Mouse (Mus musculus) lung, embryonic 16.5 days (tissue): ENCODE results near the gene Capn12. TPM values are rescaled to one million over a fixed set of nuclear protein-coding genes. Genes with fewer than 3 reads are reported as not detected.

Source experiments
- ATAC-seq: fragments of 200-750 bp; cut with Nextera tagmentation; 2 replicates; pipeline ENCODE4 v1.8.0; 2017; ENCODE audit warnings: low read depth, mild to moderate bottlenecking, moderate library complexity
- H3K27ac ChIP-seq: fragments of 300-500 bp; sonication (generic); 2 replicates; pipeline ENCODE4 v1.5.1; 2014; ENCODE audit warnings: mild to moderate bottlenecking, control low read depth, low read length
- H3K27me3 ChIP-seq: fragments of 300-500 bp; sonication (generic); 2 replicates; pipeline ENCODE4 v1.6.1; 2014; ENCODE audit warnings: low read depth, low read length, mixed read lengths; ENCODE audit not compliant: control insufficient read depth, insufficient read depth
- H3K36me3 ChIP-seq: fragments of 300-500 bp; sonication (generic); 2 replicates; pipeline ENCODE4 v1.6.1; 2014; ENCODE audit warnings: low read length; ENCODE audit not compliant: control insufficient read depth, insufficient read depth
- H3K4me1 ChIP-seq: fragments of 300-500 bp; sonication (generic); replicated peaks from 2 replicates; pipeline ENCODE4 v1.6.1; 2014; ENCODE audit warnings: low read length, mixed read lengths; ENCODE audit not compliant: control insufficient read depth, insufficient read depth
- H3K4me2 ChIP-seq: fragments of 300-500 bp; sonication (generic); 2 replicates; pipeline ENCODE4 v1.6.1; 2014; ENCODE audit warnings: low read depth, low read length, control low read depth
- H3K4me3 ChIP-seq: fragments of 300-500 bp; sonication (generic); 2 replicates; pipeline ENCODE4 v1.5.1; 2014; ENCODE audit warnings: mild to moderate bottlenecking, low read length, control low read depth
- H3K9ac ChIP-seq: fragments of 300-500 bp; sonication (generic); 2 replicates; pipeline ENCODE4 v1.6.1; 2014; ENCODE audit warnings: low read length, control low read depth
- H3K9me3 ChIP-seq: fragments of 300-500 bp; sonication (generic); 2 replicates; pipeline ENCODE4 v1.6.1; 2016; ENCODE audit warnings: low read length; ENCODE audit not compliant: control insufficient read depth
- WGBS: fragments of 180-500 bp; shearing (Covaris S2); extraction: QIAGEN DNeasy Blood & Tissue Kit; methylation state at CpG from one replicate; pipeline ENCODE4 v1.1.7; 2014; 5-methylcytosine and 5-hydroxymethylcytosine counted together
- polyA plus RNA-seq: library from polyadenylated mRNA; unstranded; fragments of >200 nt; fragmentation: Nextera tagmentation; extraction: Ambion mirVana; gene quantifications from 2 replicates; pipeline ENCODE4 v1.2.1, GENCODE M21; 2015

Gene Capn12
- polyA plus RNA-seq, 1 experiment from 2014 or later, result 0.49 TPM

- Histone ChIP-seq H3K27ac (no peak overlapping the region), H3K27me3 (no peaks in the 10 kb centered on the region), H3K4me3 (no peak overlapping the region), H3K9me3 (no peaks in the 10 kb centered on the region), H3K36me3 (peaks cover 73% of the 10 kb centered on the region), H3K9ac (no peak overlapping the region), H3K4me1 (no peaks in the 10 kb centered on the region; the same call in 1 of the 2 replicates), H3K4me2 (no peak overlapping the region)
- 95% methylated on average over 5 of the region's 5 CpGs for WGBS
- ATAC-seq, result no peak
Observed at GRCm38 (mm10) chr7:28907195-28907594, 26.0 kb downstream of the Capn12 start.

GRCm38 (mm10) chr7:28911632-28912031 lies 30.4 kb downstream of the Capn12 start:
- no peak overlapping the region for H3K9ac ChIP-seq
- peak overlapping the region; percentile 81 for H3K27ac ChIP-seq
- peak; percentile 89 for ATAC-seq
- H3K4me2 ChIP-seq, result no peak overlapping the region
- H3K9me3 ChIP-seq, result no peaks in the 10 kb centered on the region
- no peaks in the 10 kb centered on the region for H3K27me3 ChIP-seq
- 55% methylated on average over 4 of the region's 4 CpGs for WGBS
- no peak overlapping the region for H3K4me3 ChIP-seq
- H3K4me1 ChIP-seq, result peaks cover 2% of the 10 kb centered on the region; the same call in 1 of the 2 replicates
- H3K36me3 ChIP-seq, result peaks cover 75% of the 10 kb centered on the region

DNA sequence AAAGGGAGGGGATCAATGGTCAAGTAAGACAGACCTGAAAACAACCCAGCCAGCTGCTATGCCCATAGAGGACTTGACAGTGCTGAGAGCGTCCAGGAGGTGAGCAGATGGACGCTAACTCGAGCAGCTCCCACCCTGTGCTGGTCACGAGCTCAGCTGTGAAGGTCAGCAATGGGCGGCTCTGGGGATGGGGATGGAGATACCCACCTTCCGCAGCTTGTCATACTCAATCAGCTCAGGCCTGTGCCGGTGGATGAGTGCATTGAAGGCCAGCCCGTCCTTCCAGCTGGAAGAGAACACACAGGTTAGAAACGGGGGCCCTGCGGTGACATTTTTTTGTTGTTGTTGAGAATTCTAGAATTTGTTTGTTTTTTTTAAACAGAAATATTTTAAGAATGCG lies 31.9 kb downstream of the Capn12 start:
- WGBS, result 72% methylated on average over 11 of the region's 11 CpGs
- Histone ChIP-seq H3K4me1 (peaks cover 14% of the 10 kb centered on the region), H3K9ac (no peak overlapping the region), H3K9me3 (no peaks in the 10 kb centered on the region), H3K27ac (no peak overlapping the region), H3K27me3 (no peaks in the 10 kb centered on the region), H3K4me3 (no peak overlapping the region), H3K36me3 (peaks cover 66% of the 10 kb centered on the region), H3K4me2 (no peak overlapping the region)
- ATAC-seq, result no peak

GRCm38 (mm10) chr7:28916491-28916890 lies 35.3 kb downstream of the Capn12 start:
- Histone ChIP-seq H3K27me3 (no peaks in the 10 kb centered on the region; the same call in 1 of the 2 replicates), H3K9ac (no peak overlapping the region), H3K4me1 (peaks cover 38% of the 10 kb centered on the region), H3K4me2 (no peak overlapping the region), H3K36me3 (peaks cover 47% of the 10 kb centered on the region), H3K27ac (no peak overlapping the region), H3K9me3 (no peaks in the 10 kb centered on the region), H3K4me3 (no peak overlapping the region)
- no peak for ATAC-seq

DNA sequence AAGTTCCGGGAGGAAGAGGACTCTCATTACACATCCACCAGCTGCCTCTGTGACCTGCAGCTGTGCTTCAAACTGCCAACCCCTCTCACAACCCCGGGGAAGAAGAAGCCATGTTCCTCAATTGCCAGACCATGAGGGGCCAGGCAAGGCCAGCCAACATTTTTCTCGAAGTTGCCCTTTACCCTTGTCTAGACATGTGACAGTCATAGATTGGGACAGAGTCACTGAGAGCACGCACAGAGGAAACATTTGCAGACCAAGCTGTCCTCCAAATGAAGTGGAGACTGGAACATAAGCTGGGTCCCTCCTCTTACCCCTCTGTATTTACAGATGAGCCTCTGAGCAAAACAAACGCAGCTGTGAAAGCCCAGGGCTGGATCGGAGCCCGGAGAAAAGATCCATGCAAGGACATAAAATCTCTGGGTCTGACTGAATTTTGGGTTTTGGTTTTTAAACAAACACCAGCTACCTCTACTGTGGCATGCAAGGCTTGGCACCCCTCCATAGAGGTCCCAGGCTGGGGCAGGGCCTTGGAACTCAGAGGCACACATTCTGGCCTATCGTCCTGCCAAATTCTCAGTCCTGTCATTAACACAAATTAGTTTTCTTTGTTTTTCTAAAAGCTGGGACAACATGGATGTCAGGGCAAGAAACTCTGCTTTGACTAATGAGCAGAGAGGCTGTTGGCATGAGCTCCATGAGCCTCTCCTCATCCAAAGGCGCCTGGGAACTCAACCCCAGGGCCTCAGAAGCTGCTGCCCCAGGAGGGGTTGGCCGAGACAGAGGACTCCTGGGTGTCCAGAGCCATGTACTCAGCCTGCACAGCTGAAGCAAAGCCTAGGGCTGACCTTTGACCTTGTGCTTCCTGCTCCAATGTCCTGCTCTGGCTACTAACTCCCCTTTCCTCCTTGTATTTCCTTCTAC lies 36.5 kb downstream of the Capn12 start:
- Histone ChIP-seq H3K27ac (peak overlapping the region; percentile 53), H3K36me3 (peaks cover 37% of the 10 kb centered on the region), H3K4me1 (peaks cover 47% of the 10 kb centered on the region), H3K9me3 (no peaks in the 10 kb centered on the region), H3K4me3 (no peak overlapping the region), H3K27me3 (no peaks in the 10 kb centered on the region; the same call in 1 of the 2 replicates), H3K9ac (no peak overlapping the region), H3K4me2 (no peak overlapping the region)
- ATAC-seq, result peak; percentile 84
- WGBS, result 43% methylated on average over 10 of the region's 10 CpGs

GRCm38 (mm10) chr7:28918540-28918939 lies 37.3 kb downstream of the Capn12 start:
- H3K27ac ChIP-seq, result no peak overlapping the region
- no peak overlapping the region for H3K9ac ChIP-seq
- ATAC-seq, result no peak
- WGBS, result 49% methylated on average over 8 of the region's 8 CpGs
- no peaks in the 10 kb centered on the region; the same call in 1 of the 2 replicates for H3K27me3 ChIP-seq
- H3K36me3 ChIP-seq, result peaks cover 29% of the 10 kb centered on the region
- H3K4me1 ChIP-seq, result peaks cover 54% of the 10 kb centered on the region
- H3K4me2 ChIP-seq, result no peak overlapping the region
- no peak overlapping the region for H3K4me3 ChIP-seq
- H3K9me3 ChIP-seq, result no peaks in the 10 kb centered on the region

DNA sequence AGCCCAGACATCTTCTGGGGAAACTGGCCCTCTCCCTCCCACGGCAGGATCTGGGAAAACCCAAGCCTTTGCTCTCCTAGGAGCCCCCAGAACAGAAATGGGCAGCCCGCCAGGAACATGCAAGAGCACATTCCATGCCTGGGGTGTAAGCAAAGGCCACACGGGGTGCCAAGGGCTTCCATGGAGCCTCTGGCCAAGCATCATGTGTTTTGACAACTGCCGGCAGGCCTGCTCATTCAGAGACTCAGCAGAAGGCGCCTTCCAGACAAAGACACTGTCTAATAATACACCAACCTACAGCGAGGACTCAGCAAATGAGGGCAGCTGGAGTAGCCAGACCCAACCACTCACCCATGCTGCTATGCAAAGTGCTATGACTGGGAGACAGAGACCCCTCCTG lies 38.6 kb downstream of the Capn12 start:
- Histone ChIP-seq H3K36me3 (peaks cover 21% of the 10 kb centered on the region), H3K27me3 (no peaks in the 10 kb centered on the region; the same call in 1 of the 2 replicates), H3K4me2 (no peak overlapping the region), H3K9ac (no peak overlapping the region), H3K27ac (peak overlapping the region; percentile 36), H3K9me3 (no peaks in the 10 kb centered on the region), H3K4me3 (no peak overlapping the region), H3K4me1 (peaks cover 67% of the 10 kb centered on the region)
- ATAC-seq, result peak; percentile 52
- 6% methylated on average over 6 of the region's 6 CpGs for WGBS

- Histone ChIP-seq H3K27ac (no peak overlapping the region), H3K36me3 (peaks cover 8% of the 10 kb centered on the region), H3K4me1 (peaks cover 81% of the 10 kb centered on the region), H3K4me2 (no peak overlapping the region), H3K9me3 (no peaks in the 10 kb centered on the region), H3K27me3 (no peaks in the 10 kb centered on the region; the same call in 1 of the 2 replicates), H3K9ac (no peak overlapping the region), H3K4me3 (no peak overlapping the region)
- 90% methylated on average over 3 of the region's 3 CpGs for WGBS
- ATAC-seq, result no peak
Observed at GRCm38 (mm10) chr7:28921178-28921577, 40.0 kb downstream of the Capn12 start.

DNA sequence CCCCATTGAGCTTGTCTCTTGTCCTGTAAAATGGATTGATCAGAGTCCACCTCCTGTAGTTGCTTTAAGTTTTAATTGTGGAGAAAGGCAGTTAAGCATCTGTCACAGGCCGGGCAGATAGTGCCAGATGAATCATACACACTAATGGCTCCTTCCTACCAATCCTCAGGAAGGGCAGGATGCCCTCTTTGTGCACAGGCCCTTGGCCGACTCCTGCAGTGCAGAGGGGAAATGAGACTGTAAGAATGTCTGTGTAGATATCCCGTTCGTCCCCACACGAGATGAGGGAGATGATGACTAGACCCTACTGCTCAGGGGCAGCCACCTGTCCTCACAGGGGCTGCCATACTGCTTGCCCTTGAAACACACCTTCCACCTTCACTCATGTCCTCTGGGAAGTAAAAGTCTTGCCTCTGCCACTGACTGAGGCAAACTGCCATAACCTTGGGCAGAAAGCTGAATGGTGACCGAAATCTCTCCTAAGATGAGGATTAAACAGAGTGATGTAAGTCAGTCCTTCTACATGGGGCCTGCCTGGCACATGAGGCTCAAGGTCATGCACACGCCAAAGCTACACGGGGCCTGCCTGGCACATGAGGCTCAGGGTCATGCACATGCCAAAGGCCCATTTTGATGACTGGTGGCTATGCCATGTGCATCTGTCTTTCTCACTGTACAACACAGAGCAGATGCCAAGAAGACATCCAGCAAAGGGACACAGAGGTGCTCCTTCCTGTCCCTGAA lies 40.7 kb downstream of the Capn12 start:
- H3K27me3 ChIP-seq, result no peaks in the 10 kb centered on the region; the same call in 1 of the 2 replicates
- no peak overlapping the region for H3K4me2 ChIP-seq
- no peak for ATAC-seq
- H3K4me3 ChIP-seq, result no peak overlapping the region
- peaks cover 81% of the 10 kb centered on the region for H3K4me1 ChIP-seq
- H3K9ac ChIP-seq, result no peak overlapping the region
- H3K27ac ChIP-seq, result peak overlapping the region; percentile 28; the same call in 1 of the 2 replicates
- 77% methylated on average over 8 of the region's 8 CpGs for WGBS
- no peaks in the 10 kb centered on the region for H3K9me3 ChIP-seq
- H3K36me3 ChIP-seq, result peaks cover 5% of the 10 kb centered on the region; the same call in 1 of the 2 replicates
